Mouse (Mus musculus): ENCODE results near the gene Pon2.

Pon2 gene

GRCm38 (mm10) chr6:5291450-5291849 is 6.8 kb downstream of the Pon2 start:
- 68% methylated on average over 4 of the region's 4 CpGs for WGBS

- 80% methylated on average over 5 of the region's 5 CpGs for WGBS
These were observed 10.3 kb downstream of the Pon2 start for GRCm38 (mm10) chr6:5287919-5288318.

- WGBS: 88% methylated on average over 2 of the region's 2 CpGs
These were observed 10.9 kb downstream of the Pon2 start for GRCm38 (mm10) chr6:5287392-5287791.

- 59% methylated on average over 7 of the region's 7 CpGs for WGBS
These were observed 15.8 kb downstream of the Pon2 start for GRCm38 (mm10) chr6:5282418-5282817.

GRCm38 (mm10) chr6:5280576-5281305 is 17.5 kb downstream of the Pon2 start:
- 81% methylated on average over 6 of the region's 6 CpGs for WGBS

- 74% methylated on average over 5 of the region's 5 CpGs for WGBS
These were observed 20.3 kb downstream of the Pon2 start for GRCm38 (mm10) chr6:5277972-5278371.

- WGBS: 84% methylated on average over 6 of the region's 6 CpGs
These were observed 28.6 kb downstream of the Pon2 start for GRCm38 (mm10) chr6:5269641-5270040.

- 84% methylated on average over 8 of the region's 8 CpGs for WGBS
These were observed 33.5 kb downstream of the Pon2 start for GRCm38 (mm10) chr6:5264793-5265192.

GRCm38 (mm10) chr6:5263250-5263999 is 34.8 kb downstream of the Pon2 start:
- WGBS: 89% methylated on average over 8 of the region's 8 CpGs

GRCm38 (mm10) chr6:5262322-5263249 is 35.7 kb downstream of the Pon2 start:
- 80% methylated on average over 10 of the region's 10 CpGs for WGBS

- WGBS: 16% methylated on average over 16 of the region's 16 CpGs
These were observed 42.4 kb downstream of the Pon2 start, which contains the start of gene Pon3 for GRCm38 (mm10) chr6:5255722-5256451. Gene Pon3 (minus strand): TSS chr6:5256286.

GRCm38 (mm10) chr6:5255291-5255690 is 43.0 kb downstream of the Pon2 start:
- WGBS: 42% methylated on average over 6 of the region's 6 CpGs

GRCm38 (mm10) chr6:5254869-5255268 is 43.4 kb downstream of the Pon2 start:
- 96% methylated on average over 2 of the region's 2 CpGs for WGBS

GRCm38 (mm10) chr6:5245926-5246325 is 52.3 kb downstream of the Pon2 start:
- WGBS: 95% methylated on average over 6 of the region's 6 CpGs

GRCm38 (mm10) chr6:5238799-5239198 is 59.5 kb downstream of the Pon2 start:
- 95% methylated on average over 3 of the region's 3 CpGs for WGBS

GRCm38 (mm10) chr6:5237510-5237909 is 60.7 kb downstream of the Pon2 start:
- 93% methylated on average over 4 of the region's 4 CpGs for WGBS

- WGBS: 86% methylated on average over 8 of the region's 8 CpGs
These were observed 61.3 kb downstream of the Pon2 start for GRCm38 (mm10) chr6:5236843-5237371.

- WGBS: 80% methylated on average over 3 of the region's 3 CpGs
These were observed 63.7 kb downstream of the Pon2 start for GRCm38 (mm10) chr6:5234563-5234962.

- WGBS: 92% methylated on average over 1 of the region's 1 CpGs
These were observed 64.4 kb downstream of the Pon2 start for GRCm38 (mm10) chr6:5233812-5234211.

GRCm38 (mm10) chr6:5232022-5232421 is 66.2 kb downstream of the Pon2 start:
- 90% methylated on average over 4 of the region's 4 CpGs for WGBS

GRCm38 (mm10) chr6:5230261-5230660 is 68.0 kb downstream of the Pon2 start:
- WGBS: 85% methylated on average over 5 of the region's 5 CpGs

All from cerebral cortex, adult 2 months (tissue).